Mouse (Mus musculus): ENCODE data around the gene Nmral1. TPM values are rescaled to one million over a fixed set of nuclear protein-coding genes. Genes with fewer than 3 reads are reported as not detected.

Nmral1 gene
- total and polyA plus RNA-seq, 2 experiments from 2014 or later = 8.6 to 12.4 TPM

DNA sequence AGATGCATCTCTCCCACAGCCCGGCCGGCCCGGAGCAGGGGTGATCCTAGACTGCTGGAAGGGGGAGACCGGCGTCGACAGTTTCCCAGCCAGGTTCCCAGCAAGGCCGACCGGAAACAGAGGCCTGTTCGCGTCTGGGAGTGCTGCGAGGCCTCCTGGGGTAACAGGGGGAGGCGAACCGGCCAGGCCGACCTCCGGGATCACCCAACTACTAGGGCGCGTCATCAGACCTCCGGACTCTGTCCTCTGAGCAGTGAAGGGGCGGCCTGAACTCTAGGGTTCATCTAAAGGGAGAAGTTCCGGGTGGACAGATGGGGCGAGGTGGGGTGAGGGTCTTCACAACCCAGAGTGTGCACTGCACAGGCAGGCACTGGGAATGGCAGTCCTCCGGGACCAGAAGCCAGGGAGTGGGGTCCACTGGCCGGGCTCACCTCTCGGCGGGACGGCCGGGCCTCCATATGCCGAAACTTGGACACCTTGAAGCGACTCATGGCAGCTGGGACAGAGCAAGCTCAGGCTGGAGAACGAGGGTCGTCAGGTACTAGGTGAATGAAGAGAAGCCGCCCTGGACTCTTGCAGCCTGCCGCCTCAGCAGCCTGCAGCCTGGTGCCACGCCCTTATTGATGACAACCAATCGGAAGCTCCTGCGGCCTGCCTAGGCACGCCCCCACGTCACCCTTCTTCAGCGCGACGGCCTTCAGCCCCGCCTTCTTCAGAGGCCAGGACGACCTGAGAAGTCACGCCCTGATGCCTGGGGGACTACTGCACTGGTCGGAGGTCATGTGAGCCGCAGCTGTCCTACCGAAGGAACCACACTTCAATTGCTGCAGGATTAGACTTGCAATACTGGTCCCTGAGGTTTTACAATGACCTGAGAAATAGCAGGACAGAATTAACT lies 39.8 kb downstream of the Nmral1 start, which contains the start of gene Coro7:
Gene Coro7, minus strand, starts transcription at position 657 of the 898 bp plus-strand sequence.
- Histone ChIP-seq H3K27ac (ENCODE audit: low read depth) (peak within 1 kb of the TSS; percentile 36; the same call in 1 of the 2 replicates), H3K27me3 (ENCODE audit: control insufficient read depth, insufficient read depth, low read length) (no peaks in the 10 kb centered on the region), H3K4me1 (ENCODE audit: control insufficient read depth, insufficient read depth) (peaks cover 7% of the 10 kb centered on the region), H3K4me2 (ENCODE audit: low read depth, low read length) (peak within 1 kb of the TSS; percentile 87), H3K9ac (replicated peaks; ENCODE audit: low read depth, low read length) (peak within 1 kb of the TSS; percentile 58), H3K36me3 (replicated peaks; ENCODE audit: control insufficient read depth, insufficient read depth, low read length) (peaks cover 21% of the 10 kb centered on the region), H3K9me3 (replicated peaks; ENCODE audit: control insufficient read depth, low read length) (no peaks in the 10 kb centered on the region), H3K4me3 (ENCODE audit: low read depth, low read length) (peak within 1 kb of the TSS; percentile 57)
- ATAC-seq (ENCODE audit: insufficient read depth, low read depth) (peak; percentile 91), DNase-seq (ENCODE audit: low spot score) (peak; percentile 97)
- WGBS = under 1% methylated on average over 47 of the region's 47 CpGs
- TF ChIP-seq EP300 (IDR thresholded peaks at IDR 0.05; ENCODE audit: low read depth) = no peak
- TF ChIP-seq CTCF (IDR thresholded peaks at IDR 0.05; ENCODE audit: low read depth) = no peak

DNA sequence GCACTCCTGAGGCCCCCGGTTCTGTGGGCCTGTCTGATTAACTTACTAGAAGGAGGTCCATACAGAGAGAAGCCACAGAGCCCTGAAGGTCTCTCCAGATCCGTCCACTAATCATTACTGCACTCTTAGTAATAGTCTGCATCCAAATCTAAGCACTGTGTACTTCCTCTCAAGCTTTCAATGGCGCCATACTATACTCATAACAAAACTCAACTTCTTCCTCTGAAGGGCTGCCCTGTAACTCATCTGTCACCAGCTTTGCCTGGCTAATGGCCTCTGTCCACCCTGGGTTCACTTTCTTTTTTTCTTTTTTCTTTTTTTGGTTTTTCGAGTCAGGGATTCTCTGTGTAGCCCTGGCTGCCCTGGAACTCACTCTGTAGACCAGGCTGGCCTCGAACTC lies 41.1 kb downstream of the Nmral1 start:
- no peak overlapping the region for H3K4me3 ChIP-seq (ENCODE audit: low read depth, low read length)
- 70% methylated on average over 5 of the region's 5 CpGs for WGBS
- H3K4me2 ChIP-seq (ENCODE audit: low read depth, low read length) = no peak overlapping the region
- H3K9ac ChIP-seq (replicated peaks; ENCODE audit: low read depth, low read length) = no peak overlapping the region
- H3K9me3 ChIP-seq (replicated peaks; ENCODE audit: control insufficient read depth, low read length) = no peaks in the 10 kb centered on the region
- TF ChIP-seq CTCF (IDR thresholded peaks at IDR 0.05; ENCODE audit: low read depth) = no peak
- no peaks in the 10 kb centered on the region for H3K27me3 ChIP-seq (ENCODE audit: control insufficient read depth, insufficient read depth, low read length)
- ATAC-seq (ENCODE audit: insufficient read depth, low read depth) (no peak), DNase-seq (ENCODE audit: low spot score) (no peak)
- H3K4me1 ChIP-seq (ENCODE audit: control insufficient read depth, insufficient read depth) = peaks cover 7% of the 10 kb centered on the region
- H3K36me3 ChIP-seq (replicated peaks; ENCODE audit: control insufficient read depth, insufficient read depth, low read length) = peaks cover 28% of the 10 kb centered on the region
- H3K27ac ChIP-seq (ENCODE audit: low read depth) = no peak overlapping the region

DNA sequence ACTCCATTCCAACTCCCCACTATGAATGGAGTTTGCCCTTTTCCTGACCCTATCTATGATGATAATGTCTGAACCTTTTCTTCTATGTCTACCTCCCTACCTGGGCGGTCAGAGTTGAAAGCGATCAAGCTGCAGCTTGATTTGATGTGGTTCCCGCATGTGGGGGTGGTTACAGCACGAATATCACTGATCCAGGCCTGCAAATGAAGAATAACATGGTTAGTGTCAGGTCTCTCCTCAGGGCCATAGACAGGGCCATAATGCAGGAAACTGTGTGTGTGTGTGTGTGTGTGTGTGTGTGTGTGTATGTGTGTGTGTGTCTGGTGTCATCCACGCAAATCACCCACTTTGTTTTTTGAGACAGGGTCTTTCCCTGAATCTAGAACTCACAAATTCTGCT lies 42.3 kb downstream of the Nmral1 start:
- Histone ChIP-seq H3K4me3 (ENCODE audit: low read depth, low read length) (no peak overlapping the region), H3K4me1 (ENCODE audit: control insufficient read depth, insufficient read depth) (peaks cover 7% of the 10 kb centered on the region), H3K36me3 (replicated peaks; ENCODE audit: control insufficient read depth, insufficient read depth, low read length) (peaks cover 38% of the 10 kb centered on the region), H3K27me3 (ENCODE audit: control insufficient read depth, insufficient read depth, low read length) (no peaks in the 10 kb centered on the region), H3K9me3 (replicated peaks; ENCODE audit: control insufficient read depth, low read length) (no peaks in the 10 kb centered on the region), H3K9ac (replicated peaks; ENCODE audit: low read depth, low read length) (no peak overlapping the region), H3K4me2 (ENCODE audit: low read depth, low read length) (no peak overlapping the region), H3K27ac (ENCODE audit: low read depth) (no peak overlapping the region)
- ATAC-seq (ENCODE audit: insufficient read depth, low read depth) = no peak
- no peak for DNase-seq (ENCODE audit: low spot score)
- 90% methylated on average over 5 of the region's 5 CpGs for WGBS
- TF ChIP-seq EP300 (IDR thresholded peaks at IDR 0.05; ENCODE audit: low read depth) = no peak
- no peak for TF ChIP-seq CTCF (IDR thresholded peaks at IDR 0.05; ENCODE audit: low read depth)

DNA sequence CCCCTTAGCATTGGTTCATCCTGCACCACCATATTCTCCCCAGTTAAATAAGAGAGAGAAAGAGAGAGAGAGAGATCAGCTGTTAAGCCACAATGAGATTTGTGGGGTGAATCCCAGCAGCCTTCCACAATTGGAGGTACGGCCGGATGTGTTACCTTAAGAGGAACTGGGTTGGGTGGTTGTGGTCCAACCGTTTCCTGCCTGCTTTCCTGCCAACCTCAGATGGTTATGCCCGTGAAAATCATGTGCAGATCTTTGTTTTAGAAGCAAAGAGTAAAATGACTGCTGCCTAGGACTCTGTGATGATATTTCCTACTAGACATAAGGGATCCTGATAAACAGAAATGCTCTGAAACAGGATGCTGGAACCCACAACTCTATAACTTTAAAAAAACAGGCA lies 45.1 kb downstream of the Nmral1 start:
- no peak overlapping the region for H3K9ac ChIP-seq (replicated peaks; ENCODE audit: low read depth, low read length)
- peaks cover 6% of the 10 kb centered on the region for H3K4me1 ChIP-seq (ENCODE audit: control insufficient read depth, insufficient read depth)
- H3K27ac ChIP-seq (ENCODE audit: low read depth) = no peak overlapping the region; the same call in 1 of the 2 replicates
- DNase-seq (ENCODE audit: low spot score) = no peak
- 78% methylated on average over 4 of the region's 4 CpGs for WGBS
- H3K9me3 ChIP-seq (replicated peaks; ENCODE audit: control insufficient read depth, low read length) = no peaks in the 10 kb centered on the region
- no peak for ATAC-seq (ENCODE audit: insufficient read depth, low read depth)
- no peak overlapping the region for H3K4me2 ChIP-seq (ENCODE audit: low read depth, low read length)
- no peaks in the 10 kb centered on the region for H3K27me3 ChIP-seq (ENCODE audit: control insufficient read depth, insufficient read depth, low read length)
- no peak for TF ChIP-seq EP300 (IDR thresholded peaks at IDR 0.05; ENCODE audit: low read depth)
- TF ChIP-seq CTCF (IDR thresholded peaks at IDR 0.05; ENCODE audit: low read depth) = no peak
- H3K4me3 ChIP-seq (ENCODE audit: low read depth, low read length) = no peak overlapping the region
- peaks cover 52% of the 10 kb centered on the region for H3K36me3 ChIP-seq (replicated peaks; ENCODE audit: control insufficient read depth, insufficient read depth, low read length)

GRCm38 (mm10) chr16:4670317-4670716 lies 48.8 kb downstream of the Nmral1 start:
- no peaks in the 10 kb centered on the region for H3K4me1 ChIP-seq (ENCODE audit: control insufficient read depth, insufficient read depth)
- TF ChIP-seq CTCF (IDR thresholded peaks at IDR 0.05; ENCODE audit: low read depth) (no peak), EP300 (IDR thresholded peaks at IDR 0.05; ENCODE audit: low read depth) (no peak)
- no peak overlapping the region for H3K4me2 ChIP-seq (ENCODE audit: low read depth, low read length)
- no peaks in the 10 kb centered on the region for H3K9me3 ChIP-seq (replicated peaks; ENCODE audit: control insufficient read depth, low read length)
- H3K27me3 ChIP-seq (ENCODE audit: control insufficient read depth, insufficient read depth, low read length) = no peaks in the 10 kb centered on the region
- H3K36me3 ChIP-seq (replicated peaks; ENCODE audit: control insufficient read depth, insufficient read depth, low read length) = peaks cover 53% of the 10 kb centered on the region
- ATAC-seq (ENCODE audit: insufficient read depth, low read depth) (no peak), DNase-seq (ENCODE audit: low spot score) (no peak)
- 73% methylated on average over 5 of the region's 5 CpGs for WGBS
- no peak overlapping the region for H3K4me3 ChIP-seq (ENCODE audit: low read depth, low read length)
- no peak overlapping the region for H3K9ac ChIP-seq (replicated peaks; ENCODE audit: low read depth, low read length)
- no peak overlapping the region for H3K27ac ChIP-seq (ENCODE audit: low read depth)
